Mouse (Mus musculus) left cerebral cortex, adult 8-10 months (tissue): ENCODE results near the gene Tiam1. TPM values are rescaled to one million over a fixed set of nuclear protein-coding genes. Genes with fewer than 3 reads are reported as not detected.

Experiments used
- DNase-seq, 2 experiments: peaks; one replicate each; pipeline ENCODE4 v3.0.0; 2022; ENCODE audit warnings: low spot score in 2 of 2
- total RNA-seq, 4 experiments: library from RNA; stranded (reverse); gene quantifications; 2 replicates each; pipeline ENCODE4 v1.2.4; 2022

The Tiam1 gene
- total RNA-seq, 4 experiments from 2014 or later = 96.3 to 147 (median 119) TPM

- DNase-seq = no peak
These were observed 221.1 kb downstream of the Tiam1 start for GRCm38 (mm10) chr16:89922458-89922857.

GRCm38 (mm10) chr16:89921370-89921769, 222.2 kb downstream of the Tiam1 start:
- no peak for DNase-seq

- no peak for DNase-seq
These were observed 223.2 kb downstream of the Tiam1 start for GRCm38 (mm10) chr16:89920417-89920816.

- DNase-seq = no peak
These were observed 226.2 kb downstream of the Tiam1 start for GRCm38 (mm10) chr16:89917404-89917803.

- DNase-seq = no peak
These were observed 228.6 kb downstream of the Tiam1 start for GRCm38 (mm10) chr16:89914946-89915345.

GRCm38 (mm10) chr16:89912686-89913375, 230.7 kb downstream of the Tiam1 start:
- DNase-seq = no peak

- DNase-seq = no peak
These were observed 234.0 kb downstream of the Tiam1 start for GRCm38 (mm10) chr16:89909393-89910068.

GRCm38 (mm10) chr16:89907651-89908050, 235.9 kb downstream of the Tiam1 start:
- no peak for DNase-seq

GRCm38 (mm10) chr16:89906909-89907308, 236.7 kb downstream of the Tiam1 start:
- DNase-seq = no peak

GRCm38 (mm10) chr16:89905730-89906305, 237.8 kb downstream of the Tiam1 start:
- DNase-seq = no peak

- no peak for DNase-seq
These were observed 239.4 kb downstream of the Tiam1 start for GRCm38 (mm10) chr16:89904121-89904520.

GRCm38 (mm10) chr16:89902578-89903304, 240.8 kb downstream of the Tiam1 start:
- no peak for DNase-seq

- no peak for DNase-seq
These were observed 242.9 kb downstream of the Tiam1 start for GRCm38 (mm10) chr16:89900681-89901080.

- no peak for DNase-seq
These were observed 244.4 kb downstream of the Tiam1 start for GRCm38 (mm10) chr16:89899192-89899591.

GRCm38 (mm10) chr16:89898299-89898625, 245.3 kb downstream of the Tiam1 start:
- no peak for DNase-seq

GRCm38 (mm10) chr16:89897547-89898298, 245.8 kb downstream of the Tiam1 start:
- peak; percentile 53 to 79 for DNase-seq

GRCm38 (mm10) chr16:89896885-89897546, 246.6 kb downstream of the Tiam1 start:
- DNase-seq = peak in 1 of 2 experiments; percentile 61

GRCm38 (mm10) chr16:89896392-89896791, 247.2 kb downstream of the Tiam1 start:
- DNase-seq = no peak

- DNase-seq = no peak
These were observed 248.3 kb downstream of the Tiam1 start for GRCm38 (mm10) chr16:89895283-89895682.

- DNase-seq = no peak
These were observed 248.8 kb downstream of the Tiam1 start for GRCm38 (mm10) chr16:89894816-89895215.
